Mouse (Mus musculus) megakaryocyte-erythroid progenitor cell, adult 5 weeks (primary cell): ENCODE measurements around the gene Spint5. TPM values are rescaled to one million over a fixed set of nuclear protein-coding genes. Genes with fewer than 3 reads are reported as not detected.

Experiments used
- polyA plus RNA-seq: library from polyadenylated mRNA; stranded (reverse); fragments of >175 nt; gene quantifications from 2 replicates; pipeline ENCODE4 v1.2.3, GENCODE M21; 2012

Spint5 gene
- not detected in 2 replicates for polyA plus RNA-seq

DNA sequence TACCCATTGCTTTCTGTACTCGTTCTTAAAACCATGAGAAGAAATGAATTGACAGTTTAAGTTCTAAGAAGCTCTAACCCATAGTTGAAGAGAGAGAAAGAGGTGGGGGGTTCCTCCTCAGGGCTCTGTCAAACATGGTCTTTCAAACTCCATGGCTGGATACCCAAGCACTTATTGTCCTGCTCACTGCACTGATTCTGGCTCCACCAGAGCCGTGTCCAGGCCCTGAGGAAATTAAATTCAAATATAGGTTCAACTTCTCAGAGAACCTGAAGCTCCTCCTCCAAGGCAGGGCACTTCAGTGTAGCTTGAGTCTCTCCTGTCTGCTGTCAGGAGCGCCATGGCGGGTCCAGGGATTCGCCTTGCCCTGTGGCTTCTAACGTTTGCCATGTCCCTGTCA lies at the start of gene Spint5:
TSS of gene Spint5 (plus strand) at position 301 of the 400 bp plus-strand sequence.

DNA sequence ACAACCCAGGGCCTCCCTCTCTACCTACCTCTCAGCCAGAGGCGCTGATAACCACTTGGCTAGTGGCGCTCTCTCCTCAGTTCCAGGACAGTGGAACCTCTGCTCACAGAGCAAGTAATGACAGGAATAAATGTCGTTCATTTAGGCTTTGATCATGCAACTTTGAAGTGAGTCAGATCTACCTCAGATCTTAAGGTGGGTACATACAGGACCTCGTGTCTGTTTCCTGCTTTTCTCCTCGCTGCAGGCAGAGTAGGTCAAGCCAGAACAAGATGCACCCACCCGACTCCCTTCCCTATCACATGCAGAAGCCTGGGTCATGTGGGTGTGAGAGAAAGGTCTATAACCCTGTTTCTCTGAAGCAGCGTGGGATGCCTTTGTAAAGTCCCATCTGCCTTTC lies 41.1 kb upstream of the Spint5 start, which contains the start of gene Wfdc11:
TSS of gene Wfdc11 (minus strand) at position 101 of the 400 bp plus-strand sequence.

GRCm38 (mm10) chr2:164684807-164685206 lies 30.3 kb upstream of the Spint5 start, which contains the start of gene Wfdc13:
Gene Wfdc13, plus strand, starts transcription at chr2:164685107.

DNA sequence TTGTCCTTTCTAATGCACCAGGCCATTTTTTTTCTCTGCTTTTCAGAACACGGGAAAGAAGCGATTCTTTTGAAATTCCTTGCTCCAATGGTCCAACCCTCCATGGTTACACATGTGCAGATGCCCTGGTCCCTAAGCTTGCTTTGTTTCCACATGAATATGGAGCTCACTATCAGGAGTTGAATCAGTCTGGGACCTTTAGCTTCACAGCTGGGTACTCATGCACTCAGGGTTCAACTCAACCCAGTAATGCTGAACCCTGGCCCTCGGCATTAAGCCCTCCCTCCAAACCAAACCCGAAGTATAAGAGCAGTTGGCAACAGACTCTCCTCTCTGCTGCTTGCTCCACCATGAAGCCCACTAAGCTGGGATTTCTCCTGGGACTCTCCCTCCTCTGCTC lies 16.9 kb upstream of the Spint5 start, which contains the start of gene Spint4:
TSS of gene Spint4 (plus strand) at position 301 of the 400 bp plus-strand sequence.

GRCm38 (mm10) chr2:164745843-164746479 lies 30.9 kb downstream of the Spint5 start, which contains the start of the genes Wfdc3 and Dnttip1:
Gene Wfdc3, minus strand, starts transcription at chr2:164745931.
Gene Dnttip1, plus strand, starts transcription at chr2:164745983.

Other genes with a start within 250 kb of the Spint5 start
- gene Trp53tg5, start 241.6 kb upstream of the Spint5 start, polyA plus RNA-seq, result not detected in 2 replicates
- 0.61 and 1.8 TPM in 2 replicates for gene Dbndd2, start 229.2 kb upstream of the Spint5 start, polyA plus RNA-seq
- gene Pigt, start 217.8 kb upstream of the Spint5 start, polyA plus RNA-seq, result 231 and 267 TPM in 2 replicates
- 0.11 TPM in 1 of 2 replicates, not detected in the other for gene Wfdc2, start 152.9 kb upstream of the Spint5 start, polyA plus RNA-seq
- gene Spint3, start 141.8 kb upstream of the Spint5 start, polyA plus RNA-seq, result not detected in 2 replicates
- gene Wfdc6a, start 129.9 kb upstream of the Spint5 start, polyA plus RNA-seq, result not detected in 2 replicates
- not detected in 2 replicates for gene Eppin, start 121.7 kb upstream of the Spint5 start, polyA plus RNA-seq
- gene Wfdc6b, start 101.8 kb upstream of the Spint5 start, polyA plus RNA-seq, result not detected in 2 replicates
- not detected in 2 replicates for gene Wfdc8, start 101.7 kb upstream of the Spint5 start, polyA plus RNA-seq
- gene Wfdc16, start 76.5 kb upstream of the Spint5 start, polyA plus RNA-seq, result 0.17 TPM in 1 of 2 replicates, not detected in the other
- gene Wfdc10, start 59.3 kb upstream of the Spint5 start, polyA plus RNA-seq, result not detected in 2 replicates
- not detected in 2 replicates for gene Wfdc9, start 58.7 kb upstream of the Spint5 start, polyA plus RNA-seq
- not detected in 2 replicates for gene Wfdc11, start 41.2 kb upstream of the Spint5 start, polyA plus RNA-seq
- not detected in 2 replicates for gene Wfdc13, start 30.2 kb upstream of the Spint5 start, polyA plus RNA-seq
- not detected in 2 replicates for gene Spint4, start 16.8 kb upstream of the Spint5 start, polyA plus RNA-seq
- not detected in 2 replicates for gene Wfdc3, start 30.6 kb downstream of the Spint5 start, polyA plus RNA-seq
- gene Dnttip1, start 30.7 kb downstream of the Spint5 start, polyA plus RNA-seq, result 90.1 and 113 TPM in 2 replicates
- 64.0 and 94.6 TPM in 2 replicates for gene Ube2c, start 54.6 kb downstream of the Spint5 start, polyA plus RNA-seq
- not detected in 2 replicates for gene Tnnc2, start 64.7 kb downstream of the Spint5 start, polyA plus RNA-seq
- 5.4 and 5.6 TPM in 2 replicates for gene Snx21, start 70.5 kb downstream of the Spint5 start, polyA plus RNA-seq
- gene Acot8, start 89.6 kb downstream of the Spint5 start, polyA plus RNA-seq, result 62.8 and 69.5 TPM in 2 replicates
- gene Zswim3, start 89.8 kb downstream of the Spint5 start, polyA plus RNA-seq, result 0.36 and 0.44 TPM in 2 replicates
- gene Zswim1, start 107.4 kb downstream of the Spint5 start, polyA plus RNA-seq, result 20.6 and 27.7 TPM in 2 replicates
- gene Spata25, start 113.2 kb downstream of the Spint5 start, polyA plus RNA-seq, result 0.21 and 0.23 TPM in 2 replicates
- 364 and 538 TPM in 2 replicates for gene Ctsa, start 117.6 kb downstream of the Spint5 start, polyA plus RNA-seq
- 3.5 and 4.1 TPM in 2 replicates for gene Neurl2, start 118.2 kb downstream of the Spint5 start, polyA plus RNA-seq
- 0.16 and 0.51 TPM in 2 replicates for gene Pltp, start 142.4 kb downstream of the Spint5 start, polyA plus RNA-seq
- 144 and 161 TPM in 2 replicates for gene Pcif1, start 164.0 kb downstream of the Spint5 start, polyA plus RNA-seq
- 51.0 and 59.7 TPM in 2 replicates for gene Zfp335, start 196.5 kb downstream of the Spint5 start, polyA plus RNA-seq
- 6.3 and 27.6 TPM in 2 replicates for gene Mmp9, start 225.5 kb downstream of the Spint5 start, polyA plus RNA-seq
- gene Slc12a5, start 245.5 kb downstream of the Spint5 start, polyA plus RNA-seq, result 0.61 and 1.1 TPM in 2 replicates